Mouse (Mus musculus): Measurements from ENCODE around the gene G2e3. TPM values are rescaled to one million over a fixed set of nuclear protein-coding genes. Genes with fewer than 3 reads are reported as not detected.

Gene G2e3
- 17.7 and 18.7 TPM in 2 replicates for polyA plus RNA-seq (2015; fragmentation: Nextera tagmentation; extraction: Ambion mirVana)

DNA sequence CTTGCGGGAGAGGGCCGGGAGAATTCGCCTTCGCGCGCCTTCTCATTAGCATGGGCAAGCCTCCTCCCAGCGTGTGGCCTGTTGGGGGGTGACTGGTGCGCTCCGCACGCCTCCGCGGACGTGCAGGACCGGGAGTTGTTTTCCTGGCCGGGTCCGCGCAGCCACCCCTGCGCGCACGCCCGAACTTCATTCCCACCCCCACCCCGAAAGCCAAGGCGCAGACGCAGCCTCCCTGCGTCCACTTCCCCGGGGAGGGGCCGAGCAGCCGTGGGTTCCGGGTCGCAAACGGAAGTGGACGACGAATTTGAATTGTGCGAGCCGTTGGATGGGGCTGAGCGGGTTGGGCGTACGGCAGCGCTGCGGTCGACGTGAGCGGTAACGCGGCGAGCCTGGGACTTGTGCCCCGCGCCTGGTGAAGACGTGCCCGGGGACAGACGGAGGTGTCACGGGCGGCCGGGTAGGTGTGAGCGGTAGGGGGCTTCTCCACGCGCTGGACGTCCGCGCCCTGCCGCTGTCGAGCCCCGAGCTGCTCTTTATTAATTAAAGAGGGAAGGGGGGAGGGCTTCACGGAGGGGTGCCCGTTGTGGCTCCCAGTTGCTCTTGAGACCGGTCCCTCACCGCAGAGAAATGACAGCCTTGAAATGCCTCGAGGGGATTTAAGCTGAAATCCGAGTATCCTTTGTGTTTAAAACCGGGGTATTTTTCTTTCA, at the start of gene G2e3:
Gene G2e3 (plus strand): TSS at position 74 of the 710 bp plus-strand sequence.
- peaks cover 12% of the 10 kb centered on the region for H3K4me1 ChIP-seq (replicated peaks)
- no peaks in the 10 kb centered on the region for H3K27me3 ChIP-seq
- peak within 1 kb of the TSS; percentile 92 for H3K27ac ChIP-seq
- peak within 1 kb of the TSS; percentile 87 for H3K4me3 ChIP-seq
- peak within 1 kb of the TSS; percentile 86 for H3K9ac ChIP-seq
- H3K4me2 ChIP-seq = peak within 1 kb of the TSS; percentile 68
- peaks cover 12% of the 10 kb centered on the region for H3K36me3 ChIP-seq
- peak; percentile 99 for ATAC-seq (replicated peaks; ENCODE audit: insufficient number of reproducible peaks, insufficient read depth, low FRiP score, low read depth)
- H3K9me3 ChIP-seq (replicated peaks) = no peaks in the 10 kb centered on the region
- under 1% methylated on average over 70 of the region's 70 CpGs for WGBS

DNA sequence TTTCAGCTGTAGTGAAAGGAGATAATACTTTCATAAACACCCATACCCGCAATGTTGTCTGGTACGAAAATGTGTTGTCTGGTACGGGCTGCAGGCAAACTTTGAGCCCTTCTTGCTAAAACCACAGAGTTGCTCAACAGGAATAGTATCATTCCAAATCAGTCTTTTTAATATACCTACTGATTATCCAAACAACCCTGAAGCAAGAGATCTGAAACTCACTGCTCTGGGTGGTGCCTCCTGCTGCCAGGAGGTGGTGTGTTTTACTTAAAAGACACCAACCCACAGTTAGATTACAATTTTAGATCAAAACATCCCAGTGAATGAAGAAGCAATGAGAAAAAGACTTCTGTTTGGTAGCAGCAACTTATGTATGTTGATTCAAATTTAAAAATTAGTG, 24.3 kb upstream of the G2e3 start:
- Histone ChIP-seq H3K9ac (no peak overlapping the region), H3K4me3 (no peak overlapping the region), H3K27ac (no peak overlapping the region), H3K36me3 (no peaks in the 10 kb centered on the region), H3K4me2 (no peak overlapping the region), H3K27me3 (no peaks in the 10 kb centered on the region), H3K9me3 (replicated peaks) (no peaks in the 10 kb centered on the region), H3K4me1 (replicated peaks) (no peaks in the 10 kb centered on the region)
- no peak for ATAC-seq (replicated peaks; ENCODE audit: insufficient number of reproducible peaks, insufficient read depth, low FRiP score, low read depth)
- 86% methylated on average over 3 of the region's 3 CpGs for WGBS

DNA sequence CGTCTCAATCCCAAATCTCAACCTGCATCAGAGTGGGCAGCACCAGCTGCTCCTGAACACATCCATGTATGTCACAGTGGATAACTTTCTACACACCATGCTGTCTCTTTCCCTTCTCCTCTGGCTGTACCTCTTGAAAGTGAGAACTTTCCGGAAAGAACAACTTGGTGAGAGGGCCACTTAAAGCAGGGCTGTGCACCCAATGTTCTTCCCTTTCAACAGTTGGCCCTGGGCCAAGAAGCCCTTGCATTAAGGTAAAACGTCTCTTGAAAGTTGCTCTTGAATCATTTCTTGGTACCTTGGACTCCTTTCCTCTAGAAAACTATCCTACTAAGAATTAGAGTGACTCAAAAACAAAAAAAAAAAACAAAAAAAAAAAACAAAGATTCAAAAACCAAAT, 21.0 kb upstream of the G2e3 start:
- ATAC-seq (replicated peaks; ENCODE audit: insufficient number of reproducible peaks, insufficient read depth, low FRiP score, low read depth) = no peak
- no peak overlapping the region for H3K27ac ChIP-seq
- no peak overlapping the region for H3K4me3 ChIP-seq
- H3K9ac ChIP-seq = no peak overlapping the region
- H3K36me3 ChIP-seq = no peaks in the 10 kb centered on the region
- no peaks in the 10 kb centered on the region for H3K4me1 ChIP-seq (replicated peaks)
- H3K9me3 ChIP-seq (replicated peaks) = no peaks in the 10 kb centered on the region
- H3K27me3 ChIP-seq = no peaks in the 10 kb centered on the region
- WGBS = 68% methylated on average over 3 of the region's 3 CpGs
- no peak overlapping the region for H3K4me2 ChIP-seq

DNA sequence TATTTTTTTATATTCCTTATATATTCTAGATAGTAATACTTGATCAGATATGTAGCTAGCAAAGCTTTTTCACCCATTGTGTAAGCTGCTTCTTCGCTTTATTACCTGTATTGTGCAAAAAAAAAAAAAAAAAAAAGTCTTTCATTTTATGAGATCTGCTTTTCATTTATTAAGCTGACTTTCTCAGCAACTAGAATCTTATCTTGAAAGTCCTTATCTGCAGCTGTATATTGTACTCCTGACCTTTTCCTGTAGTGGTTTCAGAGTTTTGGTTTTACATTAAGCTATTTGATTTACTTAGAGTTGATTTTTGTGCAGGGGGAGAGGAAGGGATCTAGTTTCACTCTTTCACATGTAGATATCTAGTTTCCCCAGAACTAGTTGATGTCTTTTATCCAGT, 10.8 kb upstream of the G2e3 start:
- WGBS = 85% methylated on average over 1 of the region's 1 CpGs
- no peak for ATAC-seq (replicated peaks; ENCODE audit: insufficient number of reproducible peaks, insufficient read depth, low FRiP score, low read depth)
- H3K9ac ChIP-seq = no peak overlapping the region

DNA sequence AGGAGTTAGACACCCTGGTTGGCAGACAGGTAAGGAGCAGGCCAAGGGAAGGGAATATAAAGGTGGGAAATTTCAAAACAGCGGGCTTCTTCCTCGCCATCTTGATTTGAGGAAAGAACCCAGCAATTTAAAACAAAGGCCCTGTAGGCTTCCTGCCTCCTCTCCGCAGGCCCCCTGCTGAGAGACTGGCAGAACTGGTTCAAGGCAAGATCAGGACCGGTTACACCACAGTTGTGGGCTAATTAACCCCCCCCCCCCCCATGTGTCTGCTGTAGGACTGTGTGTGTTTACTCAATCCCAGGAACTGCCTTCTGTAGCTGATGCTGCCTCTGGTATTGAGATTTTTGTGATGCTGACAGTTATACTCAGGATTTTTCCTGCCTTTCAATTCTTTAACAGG, 1.7 kb upstream of the G2e3 start:
- Histone ChIP-seq H3K9ac (no peak overlapping the region), H3K9me3 (replicated peaks) (no peaks in the 10 kb centered on the region), H3K4me3 (no peak overlapping the region), H3K27ac (no peak overlapping the region), H3K27me3 (no peaks in the 10 kb centered on the region), H3K36me3 (no peaks in the 10 kb centered on the region), H3K4me1 (replicated peaks) (peaks cover 12% of the 10 kb centered on the region), H3K4me2 (no peak overlapping the region)
- no peak for ATAC-seq (replicated peaks; ENCODE audit: insufficient number of reproducible peaks, insufficient read depth, low FRiP score, low read depth)
- WGBS = 52% methylated on average over 4 of the region's 4 CpGs

More for the DNA sequence above, 10.8 kb upstream of the G2e3 start:
- H3K4me2 ChIP-seq = no peak overlapping the region
- no peaks in the 10 kb centered on the region for H3K4me1 ChIP-seq (replicated peaks)
- H3K27ac ChIP-seq = no peak overlapping the region
- H3K27me3 ChIP-seq = no peaks in the 10 kb centered on the region
- no peaks in the 10 kb centered on the region for H3K9me3 ChIP-seq (replicated peaks)
- no peaks in the 10 kb centered on the region for H3K36me3 ChIP-seq
- no peak overlapping the region for H3K4me3 ChIP-seq

DNA sequence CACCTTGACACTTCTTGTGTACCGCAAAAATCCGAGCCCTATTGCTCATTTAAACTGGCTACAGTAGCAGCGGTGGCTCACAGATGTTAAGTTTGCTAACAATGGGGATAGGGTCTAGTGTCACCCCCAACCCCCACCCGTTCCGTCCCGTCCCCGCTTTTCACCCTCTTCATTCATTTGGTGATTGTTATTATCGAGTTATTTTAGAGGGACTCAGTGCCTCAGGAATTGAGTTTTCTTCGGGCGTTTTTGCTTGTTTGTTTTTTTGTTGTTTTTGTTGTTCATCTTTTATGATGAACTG, 787 bp downstream of the G2e3 start:
- H3K9me3 ChIP-seq (replicated peaks) = no peaks in the 10 kb centered on the region
- H3K36me3 ChIP-seq = peaks cover 17% of the 10 kb centered on the region
- H3K9ac ChIP-seq = peak overlapping the region; percentile 86
- H3K27me3 ChIP-seq = no peaks in the 10 kb centered on the region
- H3K4me2 ChIP-seq = peak overlapping the region; percentile 68
- no peak for ATAC-seq (replicated peaks; ENCODE audit: insufficient number of reproducible peaks, insufficient read depth, low FRiP score, low read depth)
- 0% methylated on average over 10 of the region's 10 CpGs for WGBS
- peak overlapping the region; percentile 87 for H3K4me3 ChIP-seq
- H3K27ac ChIP-seq = peak overlapping the region; percentile 92
- peaks cover 12% of the 10 kb centered on the region for H3K4me1 ChIP-seq (replicated peaks)

DNA sequence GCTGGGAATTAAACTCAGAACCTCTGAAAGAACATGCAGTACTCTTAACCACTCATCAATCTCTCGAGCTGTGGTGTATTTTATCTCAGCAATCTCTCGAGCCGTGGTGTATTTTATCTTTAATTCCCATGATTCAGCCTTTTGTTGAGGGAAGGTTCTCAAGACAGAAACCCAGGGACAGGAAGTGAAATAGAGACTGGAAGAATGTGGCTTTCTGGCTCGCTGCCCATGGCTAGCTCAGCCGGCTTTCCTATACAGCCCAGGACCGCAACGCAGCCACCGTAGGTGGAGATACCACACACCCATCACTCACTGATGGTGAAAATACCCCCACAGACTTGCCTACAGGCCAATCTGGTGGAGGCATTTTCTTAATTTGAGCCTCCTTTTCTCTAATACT, 7.4 kb downstream of the G2e3 start:
- Histone ChIP-seq H3K9me3 (replicated peaks) (no peaks in the 10 kb centered on the region), H3K4me1 (replicated peaks) (0 out of 2 replicates have a peak, but pooled peaks cover 6% of the 10 kb centered on the region), H3K4me2 (no peak overlapping the region), H3K36me3 (peaks cover 66% of the 10 kb centered on the region), H3K4me3 (no peak overlapping the region), H3K27me3 (no peaks in the 10 kb centered on the region), H3K27ac (no peak overlapping the region), H3K9ac (no peak overlapping the region)
- no peak for ATAC-seq (replicated peaks; ENCODE audit: insufficient number of reproducible peaks, insufficient read depth, low FRiP score, low read depth)
- WGBS = 54% methylated on average over 8 of the region's 8 CpGs

DNA sequence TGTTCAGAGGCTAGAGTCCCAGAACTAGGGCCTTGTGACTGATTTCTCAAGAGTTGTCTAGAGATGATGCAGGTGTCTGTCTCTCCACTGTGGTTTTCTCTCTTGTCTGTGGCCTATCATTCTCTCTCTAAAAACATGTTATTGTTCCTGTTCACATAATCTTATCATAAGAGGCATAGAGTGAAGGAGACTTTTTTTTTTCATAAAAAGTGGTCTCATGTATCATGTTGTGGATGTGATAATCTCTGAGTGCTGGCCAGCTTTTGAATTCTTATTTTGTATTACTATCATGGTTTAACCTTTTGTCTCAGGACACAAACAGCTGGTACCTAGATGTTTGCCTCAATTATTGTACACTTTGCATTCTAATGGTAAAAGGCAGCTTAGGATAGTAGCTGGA, 13.4 kb downstream of the G2e3 start:
- Histone ChIP-seq H3K36me3 (peaks cover 74% of the 10 kb centered on the region), H3K4me3 (no peak overlapping the region), H3K9me3 (replicated peaks) (no peaks in the 10 kb centered on the region), H3K9ac (no peak overlapping the region), H3K27me3 (no peaks in the 10 kb centered on the region), H3K27ac (no peak overlapping the region), H3K4me1 (replicated peaks) (no peaks in the 10 kb centered on the region), H3K4me2 (no peak overlapping the region)
- no peak for ATAC-seq (replicated peaks; ENCODE audit: insufficient number of reproducible peaks, insufficient read depth, low FRiP score, low read depth)

DNA sequence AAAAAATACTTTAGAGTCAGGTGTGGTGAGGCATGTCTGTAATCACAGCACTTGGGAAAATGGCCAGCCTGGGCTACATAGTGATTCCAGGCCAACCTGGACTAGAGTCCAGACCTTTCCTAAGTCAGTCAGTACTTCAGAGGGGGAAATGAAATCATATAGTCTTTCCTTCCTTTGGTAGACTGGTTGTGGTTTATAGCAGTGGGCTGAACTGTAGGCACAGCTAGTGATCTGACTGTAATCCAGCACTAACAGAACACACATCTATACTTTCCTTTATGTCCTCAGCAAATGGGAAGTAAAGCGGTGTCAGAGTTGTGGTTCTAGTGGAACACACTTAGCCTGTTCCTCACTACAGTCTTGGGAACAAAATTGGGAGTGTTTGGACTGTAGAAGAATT, 15.0 kb downstream of the G2e3 start:
- no peak overlapping the region for H3K9ac ChIP-seq
- peaks cover 75% of the 10 kb centered on the region for H3K36me3 ChIP-seq
- no peak overlapping the region for H3K4me2 ChIP-seq
- ATAC-seq (replicated peaks; ENCODE audit: insufficient number of reproducible peaks, insufficient read depth, low FRiP score, low read depth) = no peak
- H3K27ac ChIP-seq = no peak overlapping the region
- 96% methylated on average over 1 of the region's 1 CpGs for WGBS
- no peaks in the 10 kb centered on the region for H3K27me3 ChIP-seq
- H3K9me3 ChIP-seq (replicated peaks) = no peaks in the 10 kb centered on the region
- no peak overlapping the region for H3K4me3 ChIP-seq
- H3K4me1 ChIP-seq (replicated peaks) = no peaks in the 10 kb centered on the region

DNA sequence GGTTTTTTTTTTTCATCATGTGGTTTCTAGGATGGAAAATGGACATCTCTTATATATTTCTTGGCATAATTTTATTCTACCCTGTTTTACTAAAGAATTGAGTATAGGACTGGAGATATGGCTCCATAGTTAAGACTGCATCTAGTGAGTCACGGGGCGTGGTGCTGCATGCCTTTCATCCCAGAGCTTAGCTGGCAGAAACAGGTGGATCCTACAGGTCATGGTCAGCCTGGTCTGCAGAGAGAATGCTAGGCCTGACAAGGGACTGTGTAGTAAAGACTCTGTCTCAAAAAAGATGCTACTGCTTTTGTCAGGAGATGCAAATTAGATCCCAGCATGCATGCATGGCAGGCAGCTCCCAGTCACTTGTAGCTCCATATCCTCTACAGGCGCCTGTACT, 20.6 kb downstream of the G2e3 start:
- no peak overlapping the region for H3K9ac ChIP-seq
- H3K27ac ChIP-seq = no peak overlapping the region
- H3K36me3 ChIP-seq = peaks cover 68% of the 10 kb centered on the region
- whole genome bisulfite sequencing = 96% methylated on average over 3 of the region's 3 CpGs
- no peak for ATAC-seq (replicated peaks; ENCODE audit: insufficient number of reproducible peaks, insufficient read depth, low FRiP score, low read depth)
- no peak overlapping the region for H3K4me3 ChIP-seq
- H3K9me3 ChIP-seq (replicated peaks) = no peaks in the 10 kb centered on the region
- H3K27me3 ChIP-seq = no peaks in the 10 kb centered on the region
- H3K4me1 ChIP-seq (replicated peaks) = no peaks in the 10 kb centered on the region
- H3K4me2 ChIP-seq = no peak overlapping the region

DNA sequence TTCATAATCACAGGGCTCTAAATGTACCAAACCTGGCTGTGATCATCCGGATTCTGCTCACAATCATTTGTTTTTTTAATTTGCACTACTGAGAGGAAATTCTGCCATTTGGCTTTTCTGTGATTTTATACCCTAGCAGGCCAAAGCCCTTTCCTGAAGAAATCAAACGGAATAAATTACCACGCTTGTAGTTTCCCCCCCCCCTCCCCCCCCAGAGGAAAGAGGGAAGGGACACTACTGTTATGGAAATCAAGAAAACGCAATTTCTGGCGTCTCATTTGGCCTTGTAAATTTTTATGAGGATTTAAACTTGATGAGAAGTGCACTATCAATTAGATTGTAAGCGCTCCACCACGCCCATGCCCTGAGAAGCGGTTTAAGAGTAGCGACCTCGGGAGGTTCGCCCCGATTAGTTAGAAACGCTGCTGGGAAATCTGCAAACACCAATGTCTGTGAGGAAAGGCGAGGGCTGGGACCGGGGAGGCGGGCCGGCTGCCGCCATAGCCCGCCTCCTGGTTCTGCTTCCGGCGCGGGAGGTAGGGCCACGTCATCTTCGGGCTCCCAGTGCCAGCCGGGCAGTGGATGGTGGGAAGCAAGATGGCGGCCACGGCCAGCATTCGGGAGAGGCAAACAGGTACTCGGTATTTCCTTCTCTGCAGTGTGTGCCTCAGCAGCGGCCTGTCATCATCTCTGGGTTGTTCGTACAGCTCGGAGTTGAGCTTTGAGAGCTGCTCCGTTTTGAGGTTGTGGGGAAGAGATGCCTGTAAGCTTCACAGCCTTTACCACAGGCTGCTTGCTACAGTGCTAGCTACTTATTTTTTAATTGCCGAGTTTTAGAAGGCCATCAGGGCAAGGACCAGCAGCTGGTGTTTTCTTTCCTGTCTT, 29.4 kb downstream of the G2e3 start, which contains the start of gene Scfd1:
Gene Scfd1 (plus strand): TSS at position 508 of the 885 bp plus-strand sequence.
- Histone ChIP-seq H3K9me3 (replicated peaks) (no peaks in the 10 kb centered on the region), H3K4me1 (replicated peaks) (0 out of 2 replicates have a peak, but pooled peaks cover 2% of the 10 kb centered on the region), H3K36me3 (peaks cover 21% of the 10 kb centered on the region), H3K27me3 (no peaks in the 10 kb centered on the region), H3K9ac (peak within 1 kb of the TSS; percentile 86), H3K4me2 (peak within 1 kb of the TSS; percentile 67), H3K27ac (peak within 1 kb of the TSS; percentile 88), H3K4me3 (peak within 1 kb of the TSS; percentile 92)
- peak; percentile 100 for ATAC-seq (replicated peaks; ENCODE audit: insufficient number of reproducible peaks, insufficient read depth, low FRiP score, low read depth)
- 1% methylated on average over 34 of the region's 34 CpGs for WGBS

Data from heart, embryonic 15.5 days (tissue).